Mouse (Mus musculus) neural tube, embryonic 11.5 days (tissue): Measurements from ENCODE around the gene Agap1. TPM values are rescaled to one million over a fixed set of nuclear protein-coding genes. Genes with fewer than 3 reads are reported as not detected.

Experiments
- ATAC-seq: fragments of 200-750 bp; cut with Nextera tagmentation; 2 replicates; pipeline ENCODE4 v1.8.0; 2017; ENCODE audit warnings: moderate number of reproducible peaks, mild to moderate bottlenecking, moderate TSS enrichment, moderate library complexity; ENCODE audit not compliant: insufficient read depth, low FRiP score, low TSS enrichment
- DNase-seq: peaks from one replicate; pipeline ENCODE4 v3.0.0-alpha.2; 2015; ENCODE audit warnings: low spot score
- H3K27ac ChIP-seq: fragments of 300-500 bp; sonication (generic); 2 replicates; pipeline ENCODE4 v1.5.1; 2014; ENCODE audit warnings: low read depth, mild to moderate bottlenecking, low read length
- H3K27me3 ChIP-seq: fragments of 300-500 bp; sonication (generic); 2 replicates; pipeline ENCODE4 v1.6.1; 2014; ENCODE audit warnings: mild to moderate bottlenecking, low read length, mixed read lengths; ENCODE audit not compliant: control insufficient read depth, insufficient read depth
- H3K36me3 ChIP-seq: fragments of 300-500 bp; sonication (generic); 2 replicates; pipeline ENCODE4 v1.6.1; 2014; ENCODE audit warnings: mild to moderate bottlenecking, low read length, moderate library complexity, mixed read lengths; ENCODE audit not compliant: control insufficient read depth, insufficient read depth
- H3K4me1 ChIP-seq: fragments of 300-500 bp; sonication (generic); 2 replicates; pipeline ENCODE4 v1.6.1; 2014; ENCODE audit warnings: low read length, mixed read lengths; ENCODE audit not compliant: control insufficient read depth, insufficient read depth
- H3K4me2 ChIP-seq: fragments of 300-500 bp; sonication (generic); 2 replicates; pipeline ENCODE4 v1.6.1; 2014; ENCODE audit warnings: low read depth, mild to moderate bottlenecking, moderate library complexity
- H3K4me3 ChIP-seq: fragments of 300-500 bp; sonication (generic); 2 replicates; pipeline ENCODE4 v1.5.1; 2014; ENCODE audit warnings: low read depth, low read length
- H3K9ac ChIP-seq: fragments of 300-500 bp; sonication (generic); 2 replicates; pipeline ENCODE4 v1.6.1; 2014; ENCODE audit warnings: mild to moderate bottlenecking, low read length
- H3K9me3 ChIP-seq: fragments of 300-500 bp; sonication (generic); 2 replicates; pipeline ENCODE4 v1.6.1; 2016; ENCODE audit warnings: low read length; ENCODE audit not compliant: control insufficient read depth
- WGBS: fragments of 180-500 bp; shearing (Covaris S2); extraction: QIAGEN DNeasy Blood & Tissue Kit; methylation state at CpG from one replicate; pipeline ENCODE4 v1.1.7; 2014; 5-methylcytosine and 5-hydroxymethylcytosine counted together
- polyA plus RNA-seq: library from polyadenylated mRNA; unstranded; fragments of >200 nt; fragmentation: Nextera tagmentation; extraction: Ambion mirVana; gene quantifications from 2 replicates; pipeline ENCODE4 v1.2.1, GENCODE M21; 2014

Gene Agap1
- polyA plus RNA-seq, 1 experiment from 2014 or later, result 31.1 TPM

GRCm38 (mm10) chr1:89878496-89878895 lies 423.9 kb downstream of the Agap1 start:
- DNase-seq, result no peak
- H3K9ac ChIP-seq, result no peak overlapping the region
- H3K4me3 ChIP-seq, result no peak overlapping the region
- no peaks in the 10 kb centered on the region for H3K36me3 ChIP-seq
- WGBS, result 87% methylated on average over 11 of the region's 11 CpGs
- ATAC-seq, result no peak
- H3K9me3 ChIP-seq, result no peaks in the 10 kb centered on the region
- no peaks in the 10 kb centered on the region for H3K27me3 ChIP-seq
- no peak overlapping the region for H3K4me2 ChIP-seq
- H3K4me1 ChIP-seq, result peaks cover 30% of the 10 kb centered on the region
- no peak overlapping the region for H3K27ac ChIP-seq

GRCm38 (mm10) chr1:89880193-89880592 lies 425.6 kb downstream of the Agap1 start:
- no peaks in the 10 kb centered on the region for H3K36me3 ChIP-seq
- WGBS, result 14% methylated on average over 8 of the region's 8 CpGs
- H3K27me3 ChIP-seq, result no peaks in the 10 kb centered on the region
- H3K4me1 ChIP-seq, result peaks cover 36% of the 10 kb centered on the region
- no peaks in the 10 kb centered on the region for H3K9me3 ChIP-seq
- DNase-seq (peak; percentile 44), ATAC-seq (no peak)
- no peak overlapping the region for H3K9ac ChIP-seq
- H3K4me3 ChIP-seq, result no peak overlapping the region
- no peak overlapping the region for H3K4me2 ChIP-seq
- H3K27ac ChIP-seq, result no peak overlapping the region

- no peak overlapping the region for H3K9ac ChIP-seq
- no peak for DNase-seq
- H3K4me1 ChIP-seq, result peaks cover 39% of the 10 kb centered on the region
- no peaks in the 10 kb centered on the region for H3K9me3 ChIP-seq
- no peaks in the 10 kb centered on the region for H3K36me3 ChIP-seq
- no peak overlapping the region for H3K27ac ChIP-seq
- ATAC-seq, result no peak
- H3K27me3 ChIP-seq, result no peaks in the 10 kb centered on the region
- WGBS, result 72% methylated on average over 10 of the region's 10 CpGs
- no peak overlapping the region for H3K4me3 ChIP-seq
- H3K4me2 ChIP-seq, result no peak overlapping the region
Observed at GRCm38 (mm10) chr1:89880834-89881233, 426.2 kb downstream of the Agap1 start.

- ATAC-seq (no peak), DNase-seq (no peak)
- whole genome bisulfite sequencing, result 89% methylated on average over 8 of the region's 8 CpGs
- no peak overlapping the region for H3K4me2 ChIP-seq
- H3K9me3 ChIP-seq, result no peaks in the 10 kb centered on the region
- no peak overlapping the region for H3K27ac ChIP-seq
- no peak overlapping the region for H3K9ac ChIP-seq
- peaks cover 23% of the 10 kb centered on the region for H3K4me1 ChIP-seq
- H3K36me3 ChIP-seq, result no peaks in the 10 kb centered on the region
- H3K4me3 ChIP-seq, result no peak overlapping the region
- H3K27me3 ChIP-seq, result no peaks in the 10 kb centered on the region
Observed at GRCm38 (mm10) chr1:89884335-89884734, 429.7 kb downstream of the Agap1 start.

GRCm38 (mm10) chr1:89885696-89886095 lies 431.1 kb downstream of the Agap1 start:
- ATAC-seq (no peak), DNase-seq (no peak)
- Histone ChIP-seq H3K4me3 (no peak overlapping the region), H3K27ac (no peak overlapping the region), H3K36me3 (no peaks in the 10 kb centered on the region), H3K4me1 (peaks cover 11% of the 10 kb centered on the region), H3K4me2 (no peak overlapping the region), H3K9ac (no peak overlapping the region), H3K27me3 (no peaks in the 10 kb centered on the region), H3K9me3 (no peaks in the 10 kb centered on the region)
- WGBS, result 18% methylated on average over 4 of the region's 4 CpGs

GRCm38 (mm10) chr1:89891400-89891799 lies 436.8 kb downstream of the Agap1 start:
- WGBS, result 87% methylated on average over 6 of the region's 6 CpGs
- DNase-seq, result no peak
- peaks cover 15% of the 10 kb centered on the region for H3K4me1 ChIP-seq
- H3K9me3 ChIP-seq, result no peaks in the 10 kb centered on the region
- no peaks in the 10 kb centered on the region for H3K36me3 ChIP-seq
- no peak overlapping the region for H3K4me2 ChIP-seq
- no peak overlapping the region for H3K27ac ChIP-seq
- ATAC-seq, result no peak
- H3K9ac ChIP-seq, result no peak overlapping the region
- H3K27me3 ChIP-seq, result no peaks in the 10 kb centered on the region
- no peak overlapping the region for H3K4me3 ChIP-seq

GRCm38 (mm10) chr1:89892281-89892680 lies 437.7 kb downstream of the Agap1 start:
- no peaks in the 10 kb centered on the region for H3K9me3 ChIP-seq
- peaks cover 15% of the 10 kb centered on the region for H3K4me1 ChIP-seq
- H3K9ac ChIP-seq, result no peak overlapping the region
- ATAC-seq, result peak; percentile 66
- no peak overlapping the region for H3K4me3 ChIP-seq
- DNase-seq, result peak; percentile 76
- H3K27ac ChIP-seq, result no peak overlapping the region
- H3K4me2 ChIP-seq, result no peak overlapping the region
- WGBS, result 27% methylated on average over 7 of the region's 7 CpGs
- H3K36me3 ChIP-seq, result no peaks in the 10 kb centered on the region
- H3K27me3 ChIP-seq, result no peaks in the 10 kb centered on the region

GRCm38 (mm10) chr1:89895801-89896200 lies 441.2 kb downstream of the Agap1 start:
- H3K4me1 ChIP-seq, result peaks cover 15% of the 10 kb centered on the region
- H3K9ac ChIP-seq, result no peak overlapping the region
- DNase-seq, result no peak
- no peak overlapping the region for H3K4me2 ChIP-seq
- WGBS, result 89% methylated on average over 5 of the region's 5 CpGs
- H3K27ac ChIP-seq, result no peak overlapping the region
- no peak for ATAC-seq
- no peaks in the 10 kb centered on the region for H3K36me3 ChIP-seq
- no peaks in the 10 kb centered on the region for H3K9me3 ChIP-seq
- no peak overlapping the region for H3K4me3 ChIP-seq
- no peaks in the 10 kb centered on the region for H3K27me3 ChIP-seq

- Histone ChIP-seq H3K4me3 (no peak overlapping the region), H3K27me3 (no peaks in the 10 kb centered on the region), H3K9ac (no peak overlapping the region), H3K9me3 (no peaks in the 10 kb centered on the region), H3K36me3 (no peaks in the 10 kb centered on the region), H3K27ac (no peak overlapping the region), H3K4me1 (no peaks in the 10 kb centered on the region), H3K4me2 (no peak overlapping the region)
- 84% methylated on average over 2 of the region's 2 CpGs for WGBS
- no peak for DNase-seq
- no peak for ATAC-seq
Observed at GRCm38 (mm10) chr1:89899036-89899435, 444.4 kb downstream of the Agap1 start.
